Mouse (Mus musculus) forebrain, embryonic 15.5 days (tissue): ENCODE measurements at regions not wholly inside any gene's neighbourhood (a gene's known extent, or its start where the extent isn't known, plus 50 kb on each side); places are given as distances from the start of the nearest gene placed in this dataset.
"Not testable (repeated sequence)": the region's sequence is repeated elsewhere in the genome, so short reads cannot be mapped to it uniquely, and the experiment has no call there.

Experiments used
- ATAC-seq: fragments of 200-750 bp; cut with Nextera tagmentation; replicated peaks from 2 replicates; pipeline ENCODE4 v1.8.0; 2017; ENCODE audit warnings: mild to moderate bottlenecking, moderate TSS enrichment, moderate library complexity
- H3K27ac ChIP-seq: fragments of 300-500 bp; sonication (generic); replicated peaks from 2 replicates; pipeline ENCODE4 v1.5.1; 2015; ENCODE audit warnings: mild to moderate bottlenecking, inconsistent platforms
- H3K27me3 ChIP-seq: fragments of 300-500 bp; sonication (generic); 2 replicates; pipeline ENCODE4 v1.6.1; 2015; ENCODE audit warnings: inconsistent platforms
- H3K36me3 ChIP-seq: fragments of 300-500 bp; sonication (generic); 2 replicates; pipeline ENCODE4 v1.6.1; 2015; ENCODE audit warnings: mild to moderate bottlenecking, inconsistent platforms
- H3K4me1 ChIP-seq: fragments of 300-500 bp; sonication (generic); 2 replicates; pipeline ENCODE4 v1.6.1; 2015; ENCODE audit warnings: inconsistent platforms
- H3K4me2 ChIP-seq: fragments of 300-500 bp; sonication (generic); replicated peaks from 2 replicates; pipeline ENCODE4 v1.6.1; 2015; ENCODE audit warnings: mild to moderate bottlenecking, inconsistent platforms
- H3K4me3 ChIP-seq: fragments of 300-500 bp; sonication (generic); 2 replicates; pipeline ENCODE4 v1.5.1; 2015; ENCODE audit warnings: mild to moderate bottlenecking, inconsistent platforms
- H3K9ac ChIP-seq: fragments of 300-500 bp; sonication (generic); replicated peaks from 2 replicates; pipeline ENCODE4 v1.6.1; 2015; ENCODE audit warnings: mild to moderate bottlenecking, inconsistent platforms
- H3K9me3 ChIP-seq: fragments of 300-500 bp; sonication (generic); 2 replicates; pipeline ENCODE4 v1.6.1; 2016; ENCODE audit warnings: inconsistent platforms
- WGBS: fragments of 180-500 bp; shearing (Covaris S2); methylation state at CpG from one replicate; pipeline ENCODE4 v1.1.7; 2015; ENCODE audit warnings: mixed read lengths; 5-methylcytosine and 5-hydroxymethylcytosine counted together

GRCm38 (mm10) chr4:18620361-18620760 lies 984.9 kb upstream of the Gm12353 start:
- H3K36me3 ChIP-seq: no peaks in the 10 kb centered on the region
- H3K4me2 ChIP-seq: no peak overlapping the region
- H3K9me3 ChIP-seq: no peaks in the 10 kb centered on the region
- no peaks in the 10 kb centered on the region for H3K4me1 ChIP-seq
- no peak overlapping the region for H3K4me3 ChIP-seq
- no peak overlapping the region for H3K27ac ChIP-seq
- no peaks in the 10 kb centered on the region for H3K27me3 ChIP-seq
- H3K9ac ChIP-seq: no peak overlapping the region
- no peak for ATAC-seq

DNA sequence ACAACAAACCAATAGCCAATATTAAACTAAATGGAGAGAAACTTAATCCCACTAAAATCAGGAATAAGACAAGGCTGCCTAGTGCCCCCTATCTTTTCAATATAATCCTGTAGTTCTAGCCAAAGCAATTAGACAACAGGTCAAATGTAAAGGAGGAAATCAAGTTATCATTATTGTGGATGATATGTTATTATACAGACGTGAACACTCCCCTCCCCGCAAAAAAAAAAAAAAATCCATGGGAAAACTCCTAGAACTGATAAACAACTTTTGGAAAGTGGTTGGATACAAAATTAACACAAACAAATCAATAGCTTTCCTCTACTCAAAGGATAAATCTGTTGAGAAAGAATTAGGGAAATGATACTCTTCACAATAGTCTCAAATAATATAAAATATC lies 966.2 kb upstream of the Gm12353 start:
- ATAC-seq: no peak
- H3K9me3 ChIP-seq: no peaks in the 10 kb centered on the region
- no peaks in the 10 kb centered on the region for H3K4me1 ChIP-seq
- no peak overlapping the region for H3K4me2 ChIP-seq
- no peak overlapping the region for H3K9ac ChIP-seq
- H3K27me3 ChIP-seq: no peaks in the 10 kb centered on the region
- 96% methylated on average over 2 of the region's 2 CpGs for WGBS
- no peak overlapping the region for H3K4me3 ChIP-seq
- no peak overlapping the region for H3K27ac ChIP-seq
- no peaks in the 10 kb centered on the region for H3K36me3 ChIP-seq

GRCm38 (mm10) chr4:18649153-18649552 lies 956.1 kb upstream of the Gm12353 start:
- H3K27me3 ChIP-seq: no peaks in the 10 kb centered on the region
- H3K36me3 ChIP-seq: no peaks in the 10 kb centered on the region
- H3K4me1 ChIP-seq: no peaks in the 10 kb centered on the region
- H3K4me3 ChIP-seq: no peak overlapping the region
- no peak overlapping the region for H3K27ac ChIP-seq
- ATAC-seq: peak; percentile 69; the same call in 1 of the 2 replicates
- no peak overlapping the region for H3K9ac ChIP-seq
- WGBS: 39% methylated on average over 1 of the region's 1 CpGs
- no peaks in the 10 kb centered on the region for H3K9me3 ChIP-seq
- no peak overlapping the region for H3K4me2 ChIP-seq

GRCm38 (mm10) chr4:18685891-18686544 lies 919.2 kb upstream of the Gm12353 start:
- no peak overlapping the region for H3K4me2 ChIP-seq
- H3K36me3 ChIP-seq: no peaks in the 10 kb centered on the region
- no peaks in the 10 kb centered on the region for H3K27me3 ChIP-seq
- H3K4me3 ChIP-seq: no peak overlapping the region
- ATAC-seq: no peak
- WGBS: 59% methylated on average over 3 of the region's 3 CpGs
- no peak overlapping the region for H3K27ac ChIP-seq
- H3K9ac ChIP-seq: no peak overlapping the region
- H3K4me1 ChIP-seq: no peaks in the 10 kb centered on the region
- H3K9me3 ChIP-seq: no peaks in the 10 kb centered on the region

DNA sequence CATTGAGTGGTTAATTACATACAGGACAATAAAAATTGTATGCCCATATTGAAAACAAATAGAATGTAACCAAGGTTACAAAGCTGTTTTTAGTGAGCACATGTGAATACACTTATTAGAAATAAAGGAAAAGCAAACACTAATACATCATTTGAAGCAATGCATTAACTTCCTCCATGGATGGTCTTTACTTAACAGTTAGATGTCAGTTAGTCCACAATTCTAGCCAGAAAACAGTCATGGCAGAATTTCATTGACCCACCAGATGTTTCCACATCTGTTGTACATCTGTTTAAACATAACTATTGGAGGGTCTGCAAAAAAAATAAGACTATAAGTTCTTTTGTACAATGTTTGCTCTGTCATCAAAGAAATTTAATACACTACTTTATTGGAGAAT lies 911.2 kb upstream of the Gm12353 start:
- Histone ChIP-seq H3K9ac (no peak overlapping the region), H3K9me3 (no peaks in the 10 kb centered on the region), H3K4me1 (no peaks in the 10 kb centered on the region), H3K27ac (no peak overlapping the region), H3K4me2 (no peak overlapping the region), H3K36me3 (no peaks in the 10 kb centered on the region), H3K4me3 (no peak overlapping the region), H3K27me3 (no peaks in the 10 kb centered on the region)
- ATAC-seq: no peak

DNA sequence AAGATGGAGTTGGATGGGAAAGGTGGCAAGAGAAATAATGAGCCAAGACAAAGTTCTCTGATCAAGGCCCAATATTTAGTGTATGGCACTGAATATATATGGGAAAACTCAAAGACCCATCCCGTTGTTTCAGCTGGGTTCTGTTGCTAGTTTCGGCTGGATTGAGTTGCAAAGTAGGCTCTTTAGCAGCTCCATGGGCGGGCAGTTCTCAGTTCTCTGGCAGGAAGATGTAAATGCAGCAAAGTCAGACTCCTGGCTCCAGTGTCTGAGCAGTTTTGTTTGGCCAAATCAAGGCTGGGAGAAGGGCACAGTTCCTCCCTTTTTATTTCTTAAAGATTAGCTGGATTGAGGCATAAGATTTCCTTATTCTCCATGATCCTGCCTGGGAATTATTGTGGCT lies 909.0 kb upstream of the Gm12353 start:
- Histone ChIP-seq H3K9me3 (no peaks in the 10 kb centered on the region), H3K4me2 (no peak overlapping the region), H3K27ac (no peak overlapping the region), H3K4me1 (no peaks in the 10 kb centered on the region), H3K4me3 (no peak overlapping the region), H3K9ac (no peak overlapping the region), H3K27me3 (no peaks in the 10 kb centered on the region), H3K36me3 (no peaks in the 10 kb centered on the region)
- WGBS: 66% methylated on average over 3 of the region's 3 CpGs
- ATAC-seq: no peak

- Histone ChIP-seq H3K4me3 (no peak overlapping the region), H3K9ac (no peak overlapping the region), H3K4me2 (no peak overlapping the region), H3K27me3 (no peaks in the 10 kb centered on the region), H3K9me3 (no peaks in the 10 kb centered on the region), H3K27ac (no peak overlapping the region), H3K4me1 (no peaks in the 10 kb centered on the region), H3K36me3 (no peaks in the 10 kb centered on the region)
- 78% methylated on average over 3 of the region's 3 CpGs for WGBS
- ATAC-seq: no peak
These were observed 861.0 kb upstream of the Gm12353 start for GRCm38 (mm10) chr4:18744241-18744640.

GRCm38 (mm10) chr4:18788398-18788797 lies 816.9 kb upstream of the Gm12353 start:
- no peak for ATAC-seq
- Histone ChIP-seq H3K4me2 (no peak overlapping the region), H3K4me3 (no peak overlapping the region), H3K9ac (no peak overlapping the region), H3K36me3 (no peaks in the 10 kb centered on the region), H3K27ac (no peak overlapping the region), H3K27me3 (no peaks in the 10 kb centered on the region), H3K4me1 (no peaks in the 10 kb centered on the region), H3K9me3 (no peaks in the 10 kb centered on the region)

DNA sequence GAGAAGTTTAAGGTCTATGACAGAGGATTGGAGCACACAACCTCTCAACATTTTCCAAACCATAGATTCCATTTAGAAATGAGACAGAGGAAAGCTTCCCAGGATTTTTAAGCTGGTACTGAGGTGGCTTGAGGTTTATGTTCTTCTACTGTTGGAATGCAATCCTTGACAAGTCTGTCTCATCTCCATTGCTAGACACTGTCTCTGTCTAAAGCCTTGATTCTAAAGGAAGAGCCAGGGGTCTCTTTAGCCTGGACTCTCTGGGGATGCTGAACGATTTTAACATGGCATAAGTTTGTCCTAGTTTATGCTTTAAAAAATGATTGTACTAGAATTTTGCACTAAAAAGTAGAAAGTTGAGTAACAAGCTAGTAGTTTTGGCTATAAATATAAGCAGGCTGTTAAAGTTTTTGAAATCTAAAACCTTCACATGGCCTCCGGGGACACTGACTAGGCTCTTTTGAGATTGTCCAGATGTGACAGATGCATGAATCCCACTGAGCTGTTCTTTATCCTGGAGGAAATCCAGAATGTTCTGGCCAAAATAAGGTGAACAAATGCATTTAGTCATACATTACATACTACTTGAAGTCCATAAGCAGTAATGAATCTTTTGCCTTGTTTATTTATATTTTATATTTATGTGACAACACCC lies 809.4 kb upstream of the Gm12353 start:
- H3K27me3 ChIP-seq: no peaks in the 10 kb centered on the region
- H3K4me3 ChIP-seq: no peak overlapping the region
- no peak overlapping the region for H3K4me2 ChIP-seq
- no peak for ATAC-seq
- no peaks in the 10 kb centered on the region for H3K4me1 ChIP-seq
- WGBS: 81% methylated on average over 2 of the region's 2 CpGs
- H3K9ac ChIP-seq: no peak overlapping the region
- no peaks in the 10 kb centered on the region for H3K9me3 ChIP-seq
- H3K27ac ChIP-seq: no peak overlapping the region
- no peaks in the 10 kb centered on the region for H3K36me3 ChIP-seq

- Histone ChIP-seq H3K27me3 (no peaks in the 10 kb centered on the region), H3K9me3 (no peaks in the 10 kb centered on the region), H3K36me3 (no peaks in the 10 kb centered on the region), H3K9ac (no peak overlapping the region), H3K4me3 (no peak overlapping the region), H3K27ac (no peak overlapping the region), H3K4me2 (no peak overlapping the region), H3K4me1 (no peaks in the 10 kb centered on the region)
- 84% methylated on average over 2 of the region's 2 CpGs for WGBS
- no peak for ATAC-seq
These were observed 808.9 kb upstream of the Gm12353 start for GRCm38 (mm10) chr4:18796395-18796740.

DNA sequence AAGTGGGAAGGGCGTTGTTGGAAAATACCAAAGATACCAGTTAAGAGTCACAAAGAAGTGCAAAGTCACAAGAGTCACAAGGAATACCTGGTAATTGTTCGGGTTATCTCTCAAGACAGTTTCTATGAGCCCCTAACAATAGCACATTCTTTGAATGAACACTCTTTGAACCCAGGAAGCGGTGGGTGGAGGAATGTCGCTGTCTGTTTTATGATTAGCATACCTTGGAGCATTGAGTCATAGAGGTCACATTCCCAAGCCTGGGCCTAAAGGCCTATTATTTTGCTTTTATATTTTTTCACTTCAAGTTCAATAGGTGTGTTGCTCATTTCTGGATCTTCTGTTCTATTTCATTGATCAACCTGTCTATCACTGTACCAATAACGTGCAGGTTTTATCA lies 802.1 kb upstream of the Gm12353 start:
- not testable (repeated sequence) for H3K36me3 ChIP-seq, H3K27me3 ChIP-seq, H3K4me2 ChIP-seq, H3K4me1 ChIP-seq, H3K27ac ChIP-seq, H3K9me3 ChIP-seq, ATAC-seq, H3K4me3 ChIP-seq, H3K9ac ChIP-seq
- 97% methylated on average over 5 of the region's 5 CpGs for WGBS
